35 mouse cellular contexts compared by ENCODE assay signal in genomic region chr12:84107692-84108091, GRCm38 (mm10). TPM values are rescaled to one million over a fixed set of nuclear protein-coding genes. Genes with fewer than 3 reads are reported as not detected.
A peak's percentile ranks its signal among the peaks of the same experiment; 100 is the strongest.
DNase-seq lines count a peak whose midpoint lies in the region; ATAC-seq and TF ChIP-seq lines count a peak whose summit lies in the region.
"Had no signal": no experiment of that assay in that cellular context is flagged by ENCODE, and none has a peak within 500 bp of the region (broad histone marks: within the 10 kb centered on the region; RNA-seq: fewer than 3 reads in every experiment).

No protein-coding gene starts in this region.

- whole genome bisulfite sequencing in stomach, postnatal 0 days = 65% methylated on average over 1 of the region's 1 CpGs

- no peak for TF ChIP-seq EP300 in stomach, postnatal 0 days (optimal IDR thresholded peaks at IDR 0.05)

- H3K9me3 ChIP-seq in stomach, postnatal 0 days (ENCODE audit: control insufficient read depth, low read length) = no peaks in the 10 kb centered on the region
- H3K9me3 ChIP-seq: embryonic facial prominence, embryonic 10.5 days; embryonic facial prominence, embryonic 15.5 days; forebrain, embryonic 13.5 days; limb, embryonic 13.5 days; lung, embryonic 15.5 days; neural tube, embryonic 15.5 days had no signal

- H3K9ac ChIP-seq in stomach, postnatal 0 days (ENCODE audit: low read length) = no peak overlapping the region
- H3K9ac ChIP-seq: embryonic facial prominence, embryonic 15.5 days; forebrain, embryonic 13.5 days; limb, embryonic 13.5 days; lung, embryonic 15.5 days; neural tube, embryonic 15.5 days had no signal

- no peaks in the 10 kb centered on the region for H3K36me3 ChIP-seq in stomach, postnatal 0 days (ENCODE audit: control insufficient read depth, insufficient read depth, low read length)
- H3K36me3 ChIP-seq: embryonic facial prominence, embryonic 10.5 days; embryonic facial prominence, embryonic 15.5 days; limb, embryonic 13.5 days; lung, embryonic 15.5 days; neural tube, embryonic 15.5 days had no signal

- no peak for TF ChIP-seq CTCF in stomach, postnatal 0 days (IDR thresholded peaks at IDR 0.05; ENCODE audit: low read depth)

- H3K4me1 ChIP-seq in stomach, postnatal 0 days (replicated peaks; ENCODE audit: control insufficient read depth, insufficient read depth) = no peaks in the 10 kb centered on the region
- H3K4me1 ChIP-seq: embryonic facial prominence, embryonic 10.5 days; embryonic facial prominence, embryonic 15.5 days; forebrain, embryonic 13.5 days; limb, embryonic 13.5 days; lung, embryonic 15.5 days; neural tube, embryonic 15.5 days had no signal

- peak; percentile 83 for DNase-seq in 416B (ENCODE audit: low read depth)
- peak; percentile 72 for DNase-seq in A20 (ENCODE audit: low read depth, low spot score)
- peak; percentile 43 for DNase-seq in MEL-GATA-1-ER (ENCODE audit: extremely low read depth, low read depth)
- DNase-seq in stomach, postnatal 0 days (ENCODE audit: low spot score) = no peak
- no peak for DNase-seq in cerebellum, postnatal 14 days
- DNase-seq: adrenal gland, postnatal 25 days; cerebellum, adult 11-12 months; cerebellum, adult 9-11 months; gastrocnemius, postnatal 36 days; heart, postnatal 14 days; kidney, adult 2 months; lung, postnatal 4 days; midbrain, embryonic 14.5 days; retina, postnatal 1 day; right cerebral cortex, postnatal 14 days; thymus, adult 2 months had no signal

- H3K4me3 ChIP-seq in stomach, postnatal 0 days (ENCODE audit: low read depth, low read length) = no peak overlapping the region
- H3K4me3 ChIP-seq: embryonic facial prominence, embryonic 10.5 days; embryonic facial prominence, embryonic 15.5 days; forebrain, embryonic 13.5 days; layer of hippocampus, adult 2 months; limb, embryonic 13.5 days; lung, embryonic 15.5 days; neural tube, embryonic 15.5 days had no signal

- H3K27me3 ChIP-seq in stomach, postnatal 0 days (ENCODE audit: control insufficient read depth, insufficient read depth, low read length) = no peaks in the 10 kb centered on the region
- H3K27me3 ChIP-seq: embryonic facial prominence, embryonic 15.5 days; forebrain, embryonic 13.5 days; limb, embryonic 13.5 days; lung, embryonic 15.5 days; neural tube, embryonic 15.5 days had no signal

- H3K4me2 ChIP-seq in stomach, postnatal 0 days (replicated peaks; ENCODE audit: low read depth) = no peak overlapping the region
- H3K4me2 ChIP-seq: embryonic facial prominence, embryonic 15.5 days; forebrain, embryonic 13.5 days; limb, embryonic 13.5 days; liver, embryonic 11.5 days; lung, embryonic 15.5 days; neural tube, embryonic 15.5 days had no signal

- H3K27ac ChIP-seq in stomach, postnatal 0 days (replicated peaks) = no peak overlapping the region
- H3K27ac ChIP-seq: embryonic facial prominence, embryonic 10.5 days; embryonic facial prominence, embryonic 15.5 days; forebrain, embryonic 13.5 days; layer of hippocampus, adult 2 months; limb, embryonic 13.5 days; lung, embryonic 15.5 days; neural tube, embryonic 15.5 days had no signal

- peak; percentile 44 for ATAC-seq in megakaryocyte progenitor cell, adult 5-6 weeks (replicated peaks; ENCODE audit: poor library complexity)
- no peak for ATAC-seq in stomach, postnatal 0 days (ENCODE audit: low FRiP score, low TSS enrichment)
- ATAC-seq: forebrain, embryonic 13.5 days; hindbrain, embryonic 16.5 days had no signal

RNA-seq across cellular contexts. Expression of gene Dnal1, which starts 6.5 kb away (rescaled TPM):
- 0.61 and 1.1 TPM in 2 replicates for total RNA-seq in megakaryocyte progenitor cell, adult 5-6 weeks (2015)
- total RNA-seq in megakaryocyte progenitor cell, adult 5-6 weeks (2017) = 0.41 and 0.75 TPM in 2 replicates
- polyA plus RNA-seq in stomach, postnatal 0 days (2015; fragmentation: Nextera tagmentation; extraction: Ambion mirVana) = 1.2 and 1.7 TPM in 2 replicates

RNA-seq across cellular contexts. Expression of gene Acot6, which starts 7.2 kb away (rescaled TPM):
- total RNA-seq in megakaryocyte progenitor cell, adult 5-6 weeks (2015) = 1.5 and 2.0 TPM in 2 replicates
- 1.7 and 2.0 TPM in 2 replicates for total RNA-seq in megakaryocyte progenitor cell, adult 5-6 weeks (2017)
- polyA plus RNA-seq in stomach, postnatal 0 days (2015; fragmentation: Nextera tagmentation; extraction: Ambion mirVana) = 1.3 TPM in 2 replicates

RNA-seq across cellular contexts. Expression of gene Acot5, which starts 38.6 kb away (rescaled TPM):
- not detected in 2 replicates for total RNA-seq in megakaryocyte progenitor cell, adult 5-6 weeks (2015)
- not detected in 2 replicates for total RNA-seq in megakaryocyte progenitor cell, adult 5-6 weeks (2017)
- 0.16 TPM in 2 replicates for polyA plus RNA-seq in stomach, postnatal 0 days (2015; fragmentation: Nextera tagmentation; extraction: Ambion mirVana)
- total RNA-seq: gastrocnemius, adult 18-20 months; gastrocnemius, postnatal 36 days; heart, adult 8-10 months; megakaryocyte-erythroid progenitor cell, adult 5-6 weeks had no signal
- polyA plus RNA-seq: embryonic facial prominence, embryonic 10.5 days; forebrain, embryonic 13.5 days; heart, embryonic 14.5 days; hindbrain, embryonic 11.5 days; intestine, embryonic 14.5 days; kidney, embryonic 16.5 days; limb, embryonic 13.5 days; liver, embryonic 11.5 days; liver, embryonic 16.5 days; lung, embryonic 15.5 days; midbrain, embryonic 14.5 days; small intestine, adult 2 months had no signal

RNA-seq across cellular contexts. Expression of gene Pnma1, which starts 40.6 kb away (rescaled TPM):
- 0.15 TPM in 2 replicates for total RNA-seq in megakaryocyte progenitor cell, adult 5-6 weeks (2015)
- total RNA-seq in megakaryocyte progenitor cell, adult 5-6 weeks (2017) = 0.24 and 0.62 TPM in 2 replicates
- 0.48 and 0.49 TPM in 2 replicates for polyA plus RNA-seq in stomach, postnatal 0 days (2015; fragmentation: Nextera tagmentation; extraction: Ambion mirVana)
- polyA plus RNA-seq: kidney, adult 2 months had no signal

RNA-seq across cellular contexts. Expression of gene Acot3, which starts 55.7 kb away (rescaled TPM):
- total RNA-seq in megakaryocyte progenitor cell, adult 5-6 weeks (2015) = not detected in 2 replicates
- total RNA-seq in megakaryocyte progenitor cell, adult 5-6 weeks (2017) = not detected in 2 replicates
- 0.30 and 0.53 TPM in 2 replicates for polyA plus RNA-seq in stomach, postnatal 0 days (2015; fragmentation: Nextera tagmentation; extraction: Ambion mirVana)
- total RNA-seq: adrenal gland, postnatal 25 days; gastrocnemius, adult 18-20 months; gastrocnemius, postnatal 36 days; megakaryocyte-erythroid progenitor cell, adult 5-6 weeks had no signal
- polyA plus RNA-seq: embryonic facial prominence, embryonic 15.5 days; small intestine, adult 2 months; thymus, adult 2 months had no signal

Comparison
In these comparisons a context has a peak if more than half of its experiments do, and no peak if none do; other contexts are left out.
1. DNase-seq: peak in 416B (single experiment), A20 (single experiment) and MEL-GATA-1-ER (single experiment); none in stomach, postnatal 0 days (single experiment) and cerebellum, postnatal 14 days (0 of 2).